Mouse (Mus musculus) limb, embryonic 13.5 days (tissue): ENCODE data around the gene Tectb. TPM values are rescaled to one million over a fixed set of nuclear protein-coding genes. Genes with fewer than 3 reads are reported as not detected.
"Not testable (repeated sequence)": the region's sequence is repeated elsewhere in the genome, so short reads cannot be mapped to it uniquely, and the experiment has no call there.

Source experiments
- ATAC-seq: fragments of 200-750 bp; cut with Nextera tagmentation; 2 replicates; pipeline ENCODE4 v1.8.0; 2017; ENCODE audit warnings: low read depth, moderate number of reproducible peaks, moderate TSS enrichment; ENCODE audit not compliant: low FRiP score
- H3K27ac ChIP-seq: fragments of 300-500 bp; sonication (generic); 2 replicates; pipeline ENCODE4 v1.5.1; 2015; ENCODE audit warnings: inconsistent platforms, mild to moderate bottlenecking, moderate library complexity
- H3K27me3 ChIP-seq: fragments of 300-500 bp; sonication (generic); 2 replicates; pipeline ENCODE4 v1.6.1; 2015; ENCODE audit warnings: mild to moderate bottlenecking, inconsistent platforms
- H3K36me3 ChIP-seq: fragments of 300-500 bp; sonication (generic); 2 replicates; pipeline ENCODE4 v1.6.1; 2015; ENCODE audit warnings: inconsistent platforms, mild to moderate bottlenecking, moderate library complexity
- H3K4me1 ChIP-seq: fragments of 300-500 bp; sonication (generic); 2 replicates; pipeline ENCODE4 v1.6.1; 2015; ENCODE audit warnings: inconsistent platforms
- H3K4me2 ChIP-seq: fragments of 300-500 bp; sonication (generic); replicated peaks from 2 replicates; pipeline ENCODE4 v1.6.1; 2015; ENCODE audit warnings: inconsistent platforms, mild to moderate bottlenecking, moderate library complexity
- H3K4me3 ChIP-seq: fragments of 300-500 bp; sonication (generic); 2 replicates; pipeline ENCODE4 v1.5.1; 2015; ENCODE audit warnings: moderate library complexity, mild to moderate bottlenecking, inconsistent platforms
- H3K9ac ChIP-seq: fragments of 300-500 bp; sonication (generic); 2 replicates; pipeline ENCODE4 v1.6.1; 2015; ENCODE audit warnings: mild to moderate bottlenecking, inconsistent platforms
- H3K9me3 ChIP-seq: fragments of 300-500 bp; sonication (generic); 2 replicates; pipeline ENCODE4 v1.6.1; 2016; ENCODE audit warnings: inconsistent platforms
- WGBS: fragments of 180-500 bp; shearing (Covaris S2); methylation state at CpG from one replicate; pipeline ENCODE4 v1.1.7; 2015; 5-methylcytosine and 5-hydroxymethylcytosine counted together
- polyA plus RNA-seq: library from polyadenylated mRNA; unstranded; fragments of >200 nt; fragmentation: Nextera tagmentation; extraction: Ambion mirVana; gene quantifications from 2 replicates; pipeline ENCODE4 v1.2.1, GENCODE M21; 2015

The Tectb gene
- polyA plus RNA-seq, 1 experiment from 2014 or later: not detected

GRCm38 (mm10) chr19:55167741-55168140, 12.8 kb upstream of the Tectb start:
- H3K36me3 ChIP-seq: no peaks in the 10 kb centered on the region
- ATAC-seq: no peak
- no peaks in the 10 kb centered on the region for H3K27me3 ChIP-seq
- 62% methylated on average over 2 of the region's 2 CpGs for WGBS
- H3K4me3 ChIP-seq: no peak overlapping the region
- no peaks in the 10 kb centered on the region for H3K4me1 ChIP-seq
- H3K9me3 ChIP-seq: peaks cover 10% of the 10 kb centered on the region
- H3K9ac ChIP-seq: no peak overlapping the region
- no peak overlapping the region for H3K27ac ChIP-seq
- no peak overlapping the region for H3K4me2 ChIP-seq

GRCm38 (mm10) chr19:55168360-55168759, 12.2 kb upstream of the Tectb start:
- no peak for ATAC-seq
- Histone ChIP-seq H3K27me3 (no peaks in the 10 kb centered on the region), H3K9ac (no peak overlapping the region), H3K4me3 (no peak overlapping the region), H3K4me2 (no peak overlapping the region), H3K27ac (no peak overlapping the region), H3K36me3 (no peaks in the 10 kb centered on the region), H3K4me1 (no peaks in the 10 kb centered on the region), H3K9me3 (peaks cover 10% of the 10 kb centered on the region)
- 73% methylated on average over 6 of the region's 6 CpGs for WGBS

- H3K9me3 ChIP-seq: peaks cover 10% of the 10 kb centered on the region
- H3K36me3 ChIP-seq, H3K27ac ChIP-seq, H3K4me3 ChIP-seq, H3K9ac ChIP-seq, H3K4me1 ChIP-seq, H3K27me3 ChIP-seq, ATAC-seq, H3K4me2 ChIP-seq: not testable (repeated sequence)
- 91% methylated on average over 8 of the region's 8 CpGs for WGBS
These were observed 11.2 kb upstream of the Tectb start for GRCm38 (mm10) chr19:55169236-55169729.

GRCm38 (mm10) chr19:55170399-55170798, 10.1 kb upstream of the Tectb start:
- Histone ChIP-seq H3K27me3 (no peaks in the 10 kb centered on the region), H3K9me3 (peaks cover 10% of the 10 kb centered on the region), H3K4me3 (no peak overlapping the region), H3K4me1 (no peaks in the 10 kb centered on the region), H3K4me2 (no peak overlapping the region), H3K27ac (no peak overlapping the region), H3K36me3 (no peaks in the 10 kb centered on the region), H3K9ac (no peak overlapping the region)
- no peak for ATAC-seq

- Histone ChIP-seq H3K4me1 (no peaks in the 10 kb centered on the region), H3K27me3 (no peaks in the 10 kb centered on the region), H3K4me3 (no peak overlapping the region), H3K4me2 (no peak overlapping the region), H3K27ac (no peak overlapping the region), H3K9ac (no peak overlapping the region), H3K36me3 (no peaks in the 10 kb centered on the region), H3K9me3 (peaks cover 10% of the 10 kb centered on the region)
- WGBS: 82% methylated on average over 1 of the region's 1 CpGs
- ATAC-seq: no peak
These were observed 8.9 kb upstream of the Tectb start for GRCm38 (mm10) chr19:55171585-55171984.

- no peak for ATAC-seq
- H3K27ac ChIP-seq: no peak overlapping the region
- no peaks in the 10 kb centered on the region for H3K27me3 ChIP-seq
- H3K4me3 ChIP-seq: no peak overlapping the region
- H3K9me3 ChIP-seq: no peaks in the 10 kb centered on the region
- no peaks in the 10 kb centered on the region for H3K36me3 ChIP-seq
- no peaks in the 10 kb centered on the region for H3K4me1 ChIP-seq
- no peak overlapping the region for H3K9ac ChIP-seq
- H3K4me2 ChIP-seq: no peak overlapping the region
- WGBS: 89% methylated on average over 3 of the region's 3 CpGs
These were observed 3.4 kb upstream of the Tectb start for GRCm38 (mm10) chr19:55177143-55177542.

GRCm38 (mm10) chr19:55184442-55184841, 3.9 kb downstream of the Tectb start:
- H3K4me3 ChIP-seq: no peak overlapping the region
- no peaks in the 10 kb centered on the region for H3K36me3 ChIP-seq
- H3K9me3 ChIP-seq: no peaks in the 10 kb centered on the region
- 74% methylated on average over 7 of the region's 7 CpGs for WGBS
- H3K9ac ChIP-seq: no peak overlapping the region
- H3K4me2 ChIP-seq: no peak overlapping the region
- ATAC-seq: no peak
- no peaks in the 10 kb centered on the region for H3K27me3 ChIP-seq
- no peak overlapping the region for H3K27ac ChIP-seq
- no peaks in the 10 kb centered on the region for H3K4me1 ChIP-seq

GRCm38 (mm10) chr19:55185074-55185473, 4.5 kb downstream of the Tectb start:
- Histone ChIP-seq H3K27me3 (no peaks in the 10 kb centered on the region), H3K9ac (no peak overlapping the region), H3K4me2 (no peak overlapping the region), H3K4me1 (no peaks in the 10 kb centered on the region), H3K36me3 (no peaks in the 10 kb centered on the region), H3K27ac (no peak overlapping the region), H3K4me3 (no peak overlapping the region), H3K9me3 (no peaks in the 10 kb centered on the region)
- ATAC-seq: no peak
- WGBS: 72% methylated on average over 7 of the region's 7 CpGs

GRCm38 (mm10) chr19:55185651-55186050, 5.1 kb downstream of the Tectb start:
- 51% methylated on average over 3 of the region's 3 CpGs for WGBS
- Histone ChIP-seq H3K36me3 (no peaks in the 10 kb centered on the region), H3K4me1 (no peaks in the 10 kb centered on the region), H3K27me3 (no peaks in the 10 kb centered on the region), H3K4me2 (no peak overlapping the region), H3K4me3 (no peak overlapping the region), H3K27ac (no peak overlapping the region), H3K9ac (no peak overlapping the region), H3K9me3 (no peaks in the 10 kb centered on the region)
- ATAC-seq: no peak

- Histone ChIP-seq H3K9ac (no peak overlapping the region), H3K36me3 (no peaks in the 10 kb centered on the region), H3K27ac (no peak overlapping the region), H3K27me3 (no peaks in the 10 kb centered on the region), H3K4me2 (no peak overlapping the region), H3K4me3 (no peak overlapping the region), H3K4me1 (0 out of 2 replicates have a peak, but pooled peaks cover 3% of the 10 kb centered on the region), H3K9me3 (no peaks in the 10 kb centered on the region)
- ATAC-seq: no peak
- 78% methylated on average over 5 of the region's 5 CpGs for WGBS
These were observed 9.5 kb downstream of the Tectb start for GRCm38 (mm10) chr19:55190065-55190464.

- Histone ChIP-seq H3K27me3 (no peaks in the 10 kb centered on the region), H3K27ac (no peak overlapping the region), H3K36me3 (no peaks in the 10 kb centered on the region), H3K9me3 (no peaks in the 10 kb centered on the region), H3K4me3 (no peak overlapping the region), H3K4me1 (0 out of 2 replicates have a peak, but pooled peaks cover 3% of the 10 kb centered on the region), H3K9ac (no peak overlapping the region), H3K4me2 (no peak overlapping the region)
- no peak for ATAC-seq
- WGBS: 78% methylated on average over 2 of the region's 2 CpGs
These were observed 11.1 kb downstream of the Tectb start for GRCm38 (mm10) chr19:55191596-55191995.

- Histone ChIP-seq H3K27ac (no peak overlapping the region), H3K9me3 (no peaks in the 10 kb centered on the region), H3K36me3 (no peaks in the 10 kb centered on the region), H3K27me3 (no peaks in the 10 kb centered on the region), H3K4me3 (no peak overlapping the region), H3K4me2 (no peak overlapping the region), H3K9ac (no peak overlapping the region), H3K4me1 (0 out of 2 replicates have a peak, but pooled peaks cover 3% of the 10 kb centered on the region)
- 87% methylated on average over 21 of the region's 21 CpGs for WGBS
- no peak for ATAC-seq
These were observed 11.9 kb downstream of the Tectb start for GRCm38 (mm10) chr19:55192254-55192945.
